12 mouse cellular contexts compared by ENCODE assay signal in the genomic region with DNA sequence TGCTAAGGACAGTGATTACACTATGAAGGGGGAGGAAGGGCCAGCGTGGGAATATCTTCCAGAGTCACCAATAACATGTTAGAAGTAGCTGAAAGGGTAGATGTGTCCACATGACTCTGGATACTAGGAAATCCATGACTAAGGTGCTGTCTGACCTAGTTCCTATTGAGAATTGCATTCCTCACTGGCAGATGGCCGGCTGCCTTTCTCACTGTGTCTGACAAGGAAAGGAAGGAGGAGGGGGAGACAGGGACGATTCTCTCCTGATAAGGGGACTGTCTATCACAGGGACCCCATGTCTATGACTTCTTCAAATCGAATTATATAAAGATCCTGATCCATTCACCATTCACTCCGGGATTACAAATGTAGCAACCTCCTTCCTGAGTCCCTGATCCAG.
DNase-seq lines count a peak whose midpoint lies in the region.
"Had no signal": no experiment of that assay in that cellular context is flagged by ENCODE, and none has a peak within 500 bp of the region (broad histone marks: within the 10 kb centered on the region; RNA-seq: fewer than 3 reads in every experiment).

No protein-coding gene starts in this region.

- peak; percentile 37 to 45 for DNase-seq in cerebellum, postnatal 14 days
- DNase-seq in cerebellum, adult 9-11 months, result no peak
- DNase-seq in brain, adult 2 months (ENCODE audit: low read depth, low spot score), result peak; percentile 5
- peak; percentile 36 for DNase-seq in retina, postnatal 1 day
- no peak for DNase-seq in lung, postnatal 10 days
- no peak for DNase-seq in adrenal gland, postnatal 36 days
- DNase-seq: adrenal gland, adult 8-10 months; adrenal gland, postnatal 14 days; cerebellum, adult 11-12 months; cerebellum, adult 9-10 months; cerebellum, postnatal 36 days; embryo, embryonic 11 days had no signal

Comparison
In these comparisons a context has a peak if more than half of its experiments do, and no peak if none do; other contexts are left out.
1. DNase-seq: peak in cerebellum, postnatal 14 days (2 of 2), brain, adult 2 months (single experiment) and retina, postnatal 1 day (single experiment); none in cerebellum, adult 9-11 months (single experiment), lung, postnatal 10 days (single experiment) and adrenal gland, postnatal 36 days (0 of 2).